Mouse (Mus musculus) thymus, postnatal 4 days (tissue): ENCODE data around the gene A430033K04Rik.

Experiments
- DNase-seq: peaks from one replicate; pipeline ENCODE4 v3.0.0; 2021

The A430033K04Rik gene

GRCm38 (mm10) chr5:138622645-138623477, at the start of gene A430033K04Rik:
TSS of gene A430033K04Rik (plus strand) at chr5:138622859.
- DNase-seq = peak; percentile 90

- DNase-seq = no peak
Observed at GRCm38 (mm10) chr5:138587396-138587795, 35.3 kb upstream of the A430033K04Rik start.

- DNase-seq = peak; percentile 54
Observed at GRCm38 (mm10) chr5:138618353-138618752, 4.3 kb upstream of the A430033K04Rik start.

DNA sequence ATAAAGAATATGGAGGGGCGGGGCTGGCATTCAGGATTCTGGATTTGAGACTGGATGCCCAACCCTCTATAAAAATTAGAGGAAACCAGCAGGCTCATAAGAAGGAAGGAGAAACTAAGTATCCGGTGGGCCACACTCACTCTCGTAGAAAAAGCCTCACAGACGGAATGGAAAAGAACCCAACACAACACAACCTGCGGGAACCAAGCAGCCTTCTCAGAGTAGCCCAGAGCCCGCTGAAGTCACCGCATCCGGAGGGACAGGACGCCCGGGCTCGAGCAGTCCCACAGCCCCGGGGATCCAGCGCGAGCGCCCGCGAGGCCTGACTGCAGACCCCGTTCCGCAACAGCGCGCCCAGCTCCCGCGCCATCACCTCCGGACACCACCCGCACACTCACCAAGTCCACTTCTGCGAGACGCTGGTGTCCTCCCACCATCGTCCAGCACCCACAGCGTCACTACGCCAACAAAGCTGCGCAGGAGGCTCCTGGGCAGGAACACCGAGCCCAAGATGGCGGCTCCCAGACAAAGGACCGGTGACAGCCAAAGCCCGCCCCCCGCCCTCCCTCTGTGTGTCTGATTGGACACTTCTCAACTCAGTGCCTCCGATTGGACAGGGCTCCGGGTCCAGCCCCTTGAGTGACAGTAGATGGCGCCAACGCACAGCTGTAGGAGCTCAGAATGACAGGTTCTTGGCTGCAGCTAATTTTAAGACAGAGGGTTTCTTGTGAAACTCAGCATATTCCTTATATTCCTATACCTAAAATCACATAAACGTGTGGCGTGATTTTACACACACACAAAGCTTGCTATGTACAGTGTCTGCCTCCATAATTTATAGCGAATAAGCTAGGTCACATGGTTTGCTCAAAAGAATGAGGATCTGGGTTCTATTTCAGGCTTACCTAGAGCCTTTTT, 3.2 kb upstream of the A430033K04Rik start, which contains the start of gene Zfp68:
Zfp68 (minus strand) TSS at position 551 of the 918 bp plus-strand sequence.
- peak; percentile 91 for DNase-seq

- DNase-seq = no peak
Observed at GRCm38 (mm10) chr5:138620836-138621235, 1.8 kb upstream of the A430033K04Rik start.

DNA sequence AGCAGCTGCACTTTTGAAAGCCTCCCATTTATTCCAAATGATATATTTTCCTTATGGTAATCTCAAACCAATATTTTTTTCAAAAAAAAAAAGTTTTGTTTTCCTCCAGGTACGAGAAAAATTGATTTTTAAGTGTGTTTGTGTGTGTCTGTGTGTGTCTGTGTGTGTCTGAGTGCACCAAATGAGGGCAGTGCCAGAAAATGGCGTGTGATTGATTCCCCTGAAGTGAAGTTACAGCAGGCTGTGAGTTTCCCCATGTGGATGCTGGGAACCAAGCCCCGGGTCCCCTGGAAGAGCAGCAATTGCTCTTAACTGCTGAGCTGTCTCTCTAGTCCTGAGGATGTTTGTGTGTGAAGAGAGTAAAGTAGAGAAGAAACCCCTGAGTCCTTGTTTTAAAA, 818 bp downstream of the A430033K04Rik start:
- no peak for DNase-seq

GRCm38 (mm10) chr5:138636486-138636885, 13.8 kb downstream of the A430033K04Rik start:
- no peak for DNase-seq

DNA sequence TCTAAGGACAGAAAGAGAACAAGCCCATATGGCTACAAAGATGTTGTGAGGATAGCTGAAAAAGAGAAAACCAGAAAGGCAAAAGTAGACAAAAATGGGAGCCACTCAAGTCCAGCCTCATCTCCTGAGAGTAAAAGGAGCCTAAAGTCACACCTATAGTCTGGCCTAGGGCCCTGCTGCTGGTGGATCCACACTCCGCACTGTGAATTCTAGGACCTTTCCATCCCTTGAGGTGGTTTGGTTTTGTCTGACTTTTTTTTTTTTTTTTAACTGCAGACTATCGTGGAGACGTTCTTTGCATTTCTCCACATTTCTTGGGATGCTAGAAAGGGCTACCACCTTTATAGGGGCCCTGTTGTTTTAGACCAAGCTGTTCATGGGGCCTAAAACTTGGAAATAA, 18.4 kb downstream of the A430033K04Rik start:
- DNase-seq = no peak

DNA sequence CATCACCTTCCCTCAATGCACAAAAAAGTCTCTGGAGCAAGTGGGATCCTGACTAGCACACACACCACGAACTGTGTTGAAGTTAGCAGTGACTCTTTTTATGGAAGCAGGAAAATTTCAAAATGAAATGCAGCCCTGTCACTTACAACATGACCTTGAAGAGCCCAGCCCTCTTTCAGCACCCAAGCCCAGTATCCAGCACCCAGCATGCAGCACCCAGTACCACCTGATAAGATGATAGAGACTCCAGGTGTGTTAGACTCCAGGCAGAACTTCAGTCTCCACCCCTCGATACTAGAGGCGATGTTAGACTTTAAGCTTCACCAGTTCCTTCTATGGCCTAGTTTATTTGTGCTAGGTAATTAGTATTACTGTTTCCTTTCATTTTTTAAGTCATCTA, 19.1 kb downstream of the A430033K04Rik start:
- no peak for DNase-seq

GRCm38 (mm10) chr5:138652911-138653310, 30.3 kb downstream of the A430033K04Rik start:
- DNase-seq = no peak

- DNase-seq = peak; percentile 68
Observed at GRCm38 (mm10) chr5:138656477-138657156, 34.0 kb downstream of the A430033K04Rik start.

- DNase-seq = no peak
Observed at GRCm38 (mm10) chr5:138657407-138657806, 34.7 kb downstream of the A430033K04Rik start.

DNA sequence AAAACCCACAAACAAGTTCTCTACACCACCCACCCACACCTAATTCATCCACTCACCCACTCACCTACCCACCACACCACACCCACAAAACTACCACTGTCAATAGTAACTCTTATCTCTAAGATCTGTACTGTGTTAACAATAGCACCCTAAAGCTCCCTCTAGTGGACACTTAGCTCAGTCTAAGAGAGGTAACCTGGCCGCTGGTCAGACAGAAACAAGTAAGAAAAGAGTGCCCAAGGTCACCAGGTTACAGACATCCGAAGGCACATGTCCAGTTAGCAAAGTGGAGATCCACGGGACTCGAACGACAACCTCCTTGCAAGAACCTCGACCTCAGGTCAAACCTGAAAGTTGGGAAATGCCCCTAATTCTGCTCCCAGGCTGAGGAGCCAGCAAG, 35.2 kb downstream of the A430033K04Rik start:
- peak; percentile 39 for DNase-seq

- peak; percentile 66 for DNase-seq
Observed at GRCm38 (mm10) chr5:138658922-138659321, 36.3 kb downstream of the A430033K04Rik start.

- no peak for DNase-seq
Observed at GRCm38 (mm10) chr5:138683023-138683766, 60.5 kb downstream of the A430033K04Rik start.

- DNase-seq = no peak
Observed at GRCm38 (mm10) chr5:138683821-138684220, 61.2 kb downstream of the A430033K04Rik start.

GRCm38 (mm10) chr5:138687453-138687852, 64.8 kb downstream of the A430033K04Rik start:
- no peak for DNase-seq

- DNase-seq = no peak
Observed at GRCm38 (mm10) chr5:138689254-138689653, 66.6 kb downstream of the A430033K04Rik start.

DNA sequence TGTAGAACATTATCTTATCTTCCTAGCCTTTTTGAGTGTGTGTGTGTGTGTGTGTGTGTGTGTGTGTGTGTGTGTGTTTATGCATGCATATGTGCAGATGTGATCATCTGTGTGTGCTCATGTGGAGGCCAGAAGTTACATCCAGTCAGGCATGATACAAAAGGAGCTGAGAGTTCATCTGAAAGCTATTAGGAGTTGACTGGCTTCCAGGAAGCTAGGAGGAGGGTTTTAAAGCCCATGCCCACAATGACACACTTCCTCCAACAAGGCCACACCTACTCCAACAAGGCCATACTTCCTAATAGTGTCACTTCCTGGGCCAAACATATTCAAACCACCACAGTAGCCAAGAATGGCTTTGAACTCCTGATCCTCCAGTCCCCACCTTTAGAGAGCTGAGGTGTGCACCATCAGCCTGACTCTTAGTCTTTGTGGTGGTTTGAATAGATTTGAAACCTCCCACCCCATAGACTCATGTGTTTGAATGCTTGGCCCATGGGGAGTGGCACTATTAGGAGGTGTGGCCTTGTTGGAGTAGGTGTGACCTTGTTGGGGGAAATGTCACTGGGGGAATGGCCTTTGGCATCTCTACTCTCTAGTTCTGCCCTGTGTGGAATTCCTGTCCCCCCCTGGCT, 70.4 kb downstream of the A430033K04Rik start:
- no peak for DNase-seq

DNA sequence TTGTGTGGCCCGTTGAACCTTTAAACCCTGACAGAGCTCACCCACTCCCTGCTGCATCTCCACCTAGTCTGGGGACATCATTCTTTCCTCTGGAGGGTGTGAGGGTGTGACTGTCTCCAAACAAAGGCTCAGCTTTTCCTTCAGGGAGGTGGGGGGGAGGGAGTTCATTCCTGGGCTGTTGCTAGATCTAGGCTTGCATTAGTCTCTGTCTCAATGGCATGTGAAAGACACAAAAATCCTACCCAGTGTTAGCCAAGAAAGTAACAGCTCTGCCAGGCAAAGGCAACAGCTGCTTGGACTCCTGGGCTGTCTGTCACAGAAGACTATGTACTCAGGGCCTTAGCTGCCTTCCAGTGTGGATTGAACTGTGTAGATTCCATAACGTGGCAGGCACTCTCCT, 71.4 kb downstream of the A430033K04Rik start:
- no peak for DNase-seq

GRCm38 (mm10) chr5:138694496-138695167, 72.0 kb downstream of the A430033K04Rik start:
- DNase-seq = peak; percentile 19
